Mouse (Mus musculus): ENCODE results near the gene Cd22.

GRCm38 (mm10) chr7:30880176-30880575 is at the start of gene Cd22:
- no peak for TF ChIP-seq POLR2A (IDR thresholded peaks at IDR 0.05; ENCODE audit: low read depth, low read length)
- no peak for TF ChIP-seq CTCF (conservative IDR thresholded peaks at IDR 0.05; ENCODE audit: insufficient read depth, insufficient read length, low read depth, low read length)

All from kidney, adult 2 months (tissue).